In genomic region chr14:74733397-74733796, GRCm38 (mm10) we compare ENCODE assay signal across 8 mouse cellular contexts. TPM values are rescaled to one million over a fixed set of nuclear protein-coding genes. Genes with fewer than 3 reads are reported as not detected.
DNase-seq lines count a peak whose midpoint lies in the region; ATAC-seq and TF ChIP-seq lines count a peak whose summit lies in the region.
"Had no signal": no experiment of that assay in that cellular context is flagged by ENCODE, and none has a peak within 500 bp of the region (broad histone marks: within the 10 kb centered on the region; RNA-seq: fewer than 3 reads in every experiment).

No protein-coding gene starts in this region.

- H3K4me1 ChIP-seq in lung, postnatal 0 days (ENCODE audit: insufficient read depth, low read depth, low read length) = peaks cover 2% of the 10 kb centered on the region; the same call in 1 of the 2 replicates
- H3K4me1 ChIP-seq in forebrain, embryonic 10.5 days = peaks cover 18% of the 10 kb centered on the region
- H3K4me1 ChIP-seq in limb, embryonic 14.5 days (ENCODE audit: control insufficient read depth, insufficient read depth, low read length) = peaks cover 5% of the 10 kb centered on the region; the same call in 1 of the 2 replicates
- H3K4me1 ChIP-seq in stomach, postnatal 0 days (replicated peaks; ENCODE audit: control insufficient read depth, insufficient read depth) = no peaks in the 10 kb centered on the region

- no peak for TF ChIP-seq EP300 in lung, postnatal 0 days (IDR thresholded peaks at IDR 0.05)
- no peak for TF ChIP-seq EP300 in stomach, postnatal 0 days (optimal IDR thresholded peaks at IDR 0.05)

- DNase-seq in lung, postnatal 0 days (ENCODE audit: low spot score) = peak; percentile 35
- no peak for DNase-seq in lung, postnatal 25 days (ENCODE audit: low spot score)
- DNase-seq in forebrain, embryonic 10.5 days (ENCODE audit: extremely low spot score, low spot score) = no peak
- DNase-seq in limb, embryonic 14.5 days (ENCODE audit: low spot score) = no peak
- DNase-seq in stomach, postnatal 0 days (ENCODE audit: low spot score) = no peak
- no peak for DNase-seq in testis, postnatal 14 days (ENCODE audit: low spot score)
- DNase-seq: layer of hippocampus, adult 9-11 months had no signal

- H3K4me3 ChIP-seq in lung, postnatal 0 days (ENCODE audit: low read depth, low read length) = no peak overlapping the region
- peak overlapping the region; percentile 86 for H3K4me3 ChIP-seq in forebrain, embryonic 10.5 days
- peak overlapping the region; percentile 90 for H3K4me3 ChIP-seq in limb, embryonic 14.5 days (replicated peaks; ENCODE audit: low read length)
- H3K4me3 ChIP-seq in stomach, postnatal 0 days (ENCODE audit: low read depth, low read length) = peak overlapping the region; percentile 88; the same call in 1 of the 2 replicates

- H3K27ac ChIP-seq in lung, postnatal 0 days (ENCODE audit: low read length) = no peak overlapping the region
- no peak overlapping the region for H3K27ac ChIP-seq in forebrain, embryonic 10.5 days
- no peak overlapping the region for H3K27ac ChIP-seq in limb, embryonic 14.5 days (replicated peaks; ENCODE audit: low read depth, low read length)
- H3K27ac ChIP-seq in stomach, postnatal 0 days (replicated peaks) = no peak overlapping the region

- no peak for ATAC-seq in lung, postnatal 0 days
- ATAC-seq in limb, embryonic 14.5 days (ENCODE audit: low FRiP score, low read depth) = no peak
- peak; percentile 4; the same call in 1 of the 2 replicates for ATAC-seq in stomach, postnatal 0 days (ENCODE audit: low FRiP score, low TSS enrichment)
- no peak for ATAC-seq in inflammation-experienced regulatory T-cells, adult 6 months

- 66% methylated on average over 2 of the region's 2 CpGs for WGBS in lung, postnatal 0 days
- WGBS in forebrain, embryonic 10.5 days = 59% methylated on average over 2 of the region's 2 CpGs
- WGBS in limb, embryonic 14.5 days = 64% methylated on average over 2 of the region's 2 CpGs
- WGBS in stomach, postnatal 0 days = 49% methylated on average over 2 of the region's 2 CpGs

- no peak for TF ChIP-seq CTCF in lung, postnatal 0 days (IDR thresholded peaks at IDR 0.05)
- no peak for TF ChIP-seq CTCF in stomach, postnatal 0 days (IDR thresholded peaks at IDR 0.05; ENCODE audit: low read depth)

- no peak for TF ChIP-seq POLR2A in limb, embryonic 14.5 days (IDR thresholded peaks at IDR 0.05; ENCODE audit: borderline replicate concordance, extremely low read depth, insufficient read depth, insufficient read length)

- H3K36me3 ChIP-seq in lung, postnatal 0 days (ENCODE audit: insufficient read depth, low read length) = peaks cover 4% of the 10 kb centered on the region; the same call in 1 of the 2 replicates
- H3K36me3 ChIP-seq in forebrain, embryonic 10.5 days (replicated peaks) = peaks cover 33% of the 10 kb centered on the region
- H3K36me3 ChIP-seq in limb, embryonic 14.5 days (ENCODE audit: control insufficient read depth, insufficient read depth, low read length) = peaks cover 27% of the 10 kb centered on the region
- peaks cover 4% of the 10 kb centered on the region; the same call in 1 of the 2 replicates for H3K36me3 ChIP-seq in stomach, postnatal 0 days (ENCODE audit: control insufficient read depth, insufficient read depth, low read length)

- no peaks in the 10 kb centered on the region for H3K27me3 ChIP-seq in lung, postnatal 0 days (replicated peaks; ENCODE audit: insufficient read depth, low read length)
- H3K27me3 ChIP-seq in forebrain, embryonic 10.5 days (ENCODE audit: poor library complexity, severe bottlenecking) = no peaks in the 10 kb centered on the region
- H3K27me3 ChIP-seq in limb, embryonic 14.5 days (ENCODE audit: control insufficient read depth, insufficient read depth, low read length) = no peaks in the 10 kb centered on the region
- H3K27me3 ChIP-seq in stomach, postnatal 0 days (ENCODE audit: control insufficient read depth, insufficient read depth, low read length) = no peaks in the 10 kb centered on the region

- H3K9me3 ChIP-seq in lung, postnatal 0 days (ENCODE audit: low read length) = no peaks in the 10 kb centered on the region
- H3K9me3 ChIP-seq in forebrain, embryonic 10.5 days = no peaks in the 10 kb centered on the region
- no peaks in the 10 kb centered on the region for H3K9me3 ChIP-seq in limb, embryonic 14.5 days (ENCODE audit: control insufficient read depth, low read length)
- no peaks in the 10 kb centered on the region for H3K9me3 ChIP-seq in stomach, postnatal 0 days (ENCODE audit: control insufficient read depth, low read length)

- H3K4me2 ChIP-seq in lung, postnatal 0 days (replicated peaks; ENCODE audit: low read depth, low read length) = no peak overlapping the region
- peak overlapping the region; percentile 71 for H3K4me2 ChIP-seq in limb, embryonic 14.5 days (replicated peaks; ENCODE audit: low read depth, low read length, severe bottlenecking)
- H3K4me2 ChIP-seq in stomach, postnatal 0 days (replicated peaks; ENCODE audit: low read depth) = peak overlapping the region; percentile 65

- no peak overlapping the region for H3K9ac ChIP-seq in lung, postnatal 0 days (replicated peaks; ENCODE audit: low read depth)
- H3K9ac ChIP-seq in limb, embryonic 14.5 days (ENCODE audit: low read depth, low read length, severe bottlenecking) = peak overlapping the region; percentile 84
- no peak overlapping the region for H3K9ac ChIP-seq in stomach, postnatal 0 days (ENCODE audit: low read length)

RNA-seq across cellular contexts. Expression of gene Esd, which starts 1.3 kb away (rescaled TPM):
- 229 and 261 TPM in 2 replicates for polyA plus RNA-seq in lung, postnatal 0 days (2015; fragmentation: Nextera tagmentation; extraction: Ambion mirVana)
- polyA plus RNA-seq in forebrain, embryonic 10.5 days (2016; fragmentation: Nextera tagmentation; extraction: Ambion mirVana) = 318 and 332 TPM in 2 replicates
- polyA plus RNA-seq in limb, embryonic 14.5 days (2012; rRNA removed) = 167 and 174 TPM in 2 replicates
- polyA plus RNA-seq in limb, embryonic 14.5 days (2014; fragmentation: Nextera tagmentation; extraction: Ambion mirVana) = 315 and 339 TPM in 2 replicates
- polyA plus RNA-seq in stomach, postnatal 0 days (2015; fragmentation: Nextera tagmentation; extraction: Ambion mirVana) = 364 and 367 TPM in 2 replicates
- polyA plus RNA-seq in inflammation-experienced regulatory T-cells, adult 6 months (2017; shearing (Covaris generic)) = 100 to 1,000 TPM; 198 to 289 (median 230) TPM
